Comparison of ENCODE assay signal across 9 mouse cellular contexts in the genomic region with DNA sequence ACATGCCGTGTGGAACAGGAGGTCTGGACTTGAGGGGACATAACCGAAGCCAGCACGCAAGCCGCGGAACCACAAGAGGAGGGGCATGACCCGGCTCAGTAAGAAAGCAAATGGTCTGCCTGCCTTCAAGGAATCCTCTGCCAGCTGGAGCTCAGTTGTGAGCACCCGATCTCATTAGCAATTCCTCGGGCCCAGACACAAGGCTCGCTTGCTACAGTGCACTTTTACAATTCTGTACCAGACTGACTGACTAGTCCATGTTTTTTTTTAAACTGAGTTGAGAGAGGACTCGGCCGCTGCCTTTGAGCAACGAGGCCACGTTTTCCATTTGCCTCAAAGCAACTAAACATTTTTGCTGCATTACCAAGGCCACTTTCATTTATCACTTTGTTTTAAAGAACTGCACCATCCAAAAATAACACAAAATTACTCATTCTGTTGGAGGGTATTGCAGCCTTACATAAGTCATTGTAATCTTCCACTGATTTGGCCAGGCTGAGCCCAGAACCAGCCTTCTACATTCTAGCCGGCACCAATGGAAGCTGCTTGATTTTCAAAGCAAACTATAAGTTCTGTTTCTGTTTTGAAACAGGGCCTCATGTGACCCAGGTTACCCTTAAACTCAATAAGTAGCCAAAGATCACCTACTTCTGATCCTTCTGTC.
DNase-seq lines count a peak whose midpoint lies in the region; ATAC-seq and TF ChIP-seq lines count a peak whose summit lies in the region.
"Had no signal": no experiment of that assay in that cellular context is flagged by ENCODE, and none has a peak within 500 bp of the region (broad histone marks: within the 10 kb centered on the region; RNA-seq: fewer than 3 reads in every experiment).

No protein-coding gene starts in this region.

- no peak overlapping the region for H3K27ac ChIP-seq in forebrain, embryonic 11.5 days (ENCODE audit: low read depth, low read length)
- H3K27ac ChIP-seq in lung, embryonic 14.5 days (ENCODE audit: low read depth): peak overlapping the region; percentile 58
- no peak overlapping the region for H3K27ac ChIP-seq in liver, postnatal 0 days (ENCODE audit: low read depth)
- H3K27ac ChIP-seq: stomach, embryonic 15.5 days had no signal

- ATAC-seq in forebrain, embryonic 11.5 days (replicated peaks; ENCODE audit: low FRiP score): 0 out of 2 replicates have a peak, but pooled peaks have one; percentile 55
- ATAC-seq in lung, embryonic 14.5 days (ENCODE audit: insufficient read depth): peak; percentile 45; the same call in 1 of the 2 replicates
- no peak for ATAC-seq in liver, postnatal 0 days

- 60% methylated on average over 14 of the region's 14 CpGs for WGBS in forebrain, embryonic 11.5 days
- WGBS in lung, embryonic 14.5 days: 41% methylated on average over 14 of the region's 14 CpGs
- 76% methylated on average over 14 of the region's 14 CpGs for WGBS in liver, postnatal 0 days (ENCODE audit: insufficient replicate concordance)

- no peaks in the 10 kb centered on the region for H3K9me3 ChIP-seq in forebrain, embryonic 11.5 days (ENCODE audit: control insufficient read depth, low read length)
- no peaks in the 10 kb centered on the region for H3K9me3 ChIP-seq in lung, embryonic 14.5 days (ENCODE audit: low read depth, low read length)
- H3K9me3 ChIP-seq in liver, postnatal 0 days (ENCODE audit: low read length): no peaks in the 10 kb centered on the region
- H3K9me3 ChIP-seq: stomach, embryonic 15.5 days had no signal

- no peaks in the 10 kb centered on the region for H3K27me3 ChIP-seq in forebrain, embryonic 11.5 days (ENCODE audit: control insufficient read depth, insufficient read depth, low read length)
- H3K27me3 ChIP-seq in lung, embryonic 14.5 days (ENCODE audit: insufficient read depth, low read length): no peaks in the 10 kb centered on the region
- H3K27me3 ChIP-seq in liver, postnatal 0 days (ENCODE audit: insufficient read depth, low read length): no peaks in the 10 kb centered on the region
- H3K27me3 ChIP-seq: stomach, embryonic 15.5 days had no signal

- no peak overlapping the region for H3K4me3 ChIP-seq in forebrain, embryonic 11.5 days (ENCODE audit: low read depth, low read length)
- no peak overlapping the region for H3K4me3 ChIP-seq in lung, embryonic 14.5 days (ENCODE audit: low read depth, low read length)
- H3K4me3 ChIP-seq in liver, postnatal 0 days (ENCODE audit: low read depth, low read length): no peak overlapping the region
- H3K4me3 ChIP-seq: stomach, embryonic 15.5 days had no signal

- TF ChIP-seq EP300 in liver, postnatal 0 days (IDR thresholded peaks at IDR 0.05; ENCODE audit: low read depth): no peak

- intact Hi-C loops in heart, postnatal 36 days (cut with DNase I): loop anchor here (10.0 kb wide), 1 partner anchor 616 kb away; no protein-coding TSS in a partner anchor

- no peaks in the 10 kb centered on the region for H3K36me3 ChIP-seq in forebrain, embryonic 11.5 days (ENCODE audit: control insufficient read depth, insufficient read depth, low read length)
- H3K36me3 ChIP-seq in lung, embryonic 14.5 days (ENCODE audit: insufficient read depth): no peaks in the 10 kb centered on the region
- H3K36me3 ChIP-seq in liver, postnatal 0 days (replicated peaks; ENCODE audit: insufficient read depth, low read length): no peaks in the 10 kb centered on the region
- H3K36me3 ChIP-seq: stomach, embryonic 15.5 days had no signal

- H3K9ac ChIP-seq in forebrain, embryonic 11.5 days (ENCODE audit: low read length): no peak overlapping the region
- H3K9ac ChIP-seq in lung, embryonic 14.5 days: no peak overlapping the region
- H3K9ac ChIP-seq in liver, postnatal 0 days (replicated peaks): no peak overlapping the region
- H3K9ac ChIP-seq: stomach, embryonic 15.5 days had no signal

- no peak overlapping the region for H3K4me2 ChIP-seq in forebrain, embryonic 11.5 days (ENCODE audit: low read depth, low read length, severe bottlenecking)
- H3K4me2 ChIP-seq in lung, embryonic 14.5 days: peak overlapping the region; percentile 18; the same call in 1 of the 2 replicates
- no peak overlapping the region for H3K4me2 ChIP-seq in liver, postnatal 0 days (ENCODE audit: low read depth, low read length)
- H3K4me2 ChIP-seq: stomach, embryonic 15.5 days had no signal

- H3K4me1 ChIP-seq in forebrain, embryonic 11.5 days (replicated peaks; ENCODE audit: control insufficient read depth, insufficient read depth, low read length): no peaks in the 10 kb centered on the region
- peaks cover 4% of the 10 kb centered on the region for H3K4me1 ChIP-seq in lung, embryonic 14.5 days (ENCODE audit: insufficient read depth)
- no peaks in the 10 kb centered on the region for H3K4me1 ChIP-seq in liver, postnatal 0 days (ENCODE audit: insufficient read depth)
- H3K4me1 ChIP-seq: stomach, embryonic 15.5 days had no signal

- TF ChIP-seq CTCF in lung, embryonic 14.5 days (IDR thresholded peaks at IDR 0.05; ENCODE audit: low read depth): no peak
- no peak for TF ChIP-seq CTCF in liver, postnatal 0 days (IDR thresholded peaks at IDR 0.05; ENCODE audit: low read depth)

- peak; percentile 75 to 92 for DNase-seq in adrenal gland, adult (ENCODE audit: inconsistent age in 2 of 2, low spot score in 1 of 2)
- DNase-seq in adrenal gland, postnatal 4 days (ENCODE audit: low spot score in 2 of 2): no peak
- peak; percentile 86 for DNase-seq in NIH3T3 (ENCODE audit: low read depth)
- DNase-seq in forebrain, embryonic 11.5 days (ENCODE audit: low spot score): no peak
- DNase-seq in heart, postnatal 36 days: peak; percentile 25 to 37
- peak; percentile 55 for DNase-seq in lung, embryonic 14.5 days
- DNase-seq in right cerebral cortex, postnatal 4 days: peak; percentile 32
- no peak for DNase-seq in liver, postnatal 0 days

Comparison
In these comparisons a context has a peak if more than half of its experiments do, and no peak if none do; other contexts are left out.
1. DNase-seq: peak in adrenal gland, adult (2 of 2), NIH3T3 (single experiment), heart, postnatal 36 days (2 of 2), lung, embryonic 14.5 days (single experiment) and right cerebral cortex, postnatal 4 days (single experiment); none in adrenal gland, postnatal 4 days (0 of 2), forebrain, embryonic 11.5 days (single experiment) and liver, postnatal 0 days (single experiment).